Mouse (Mus musculus) liver, adult 2 months (tissue): ENCODE data around the gene Eif2d. TPM values are rescaled to one million over a fixed set of nuclear protein-coding genes. Genes with fewer than 3 reads are reported as not detected.

Experiments used
- DNase-seq: peaks from one replicate; pipeline ENCODE4 v3.0.0-alpha.2; 2011; ENCODE audit warnings: low read depth, low spot score; ENCODE audit errors: extremely low read depth
- H3K27ac ChIP-seq: fragments of 200-500 bp; replicated peaks from 2 replicates; pipeline ENCODE4 v1.5.1; 2012; ENCODE audit warnings: low read depth, mild to moderate bottlenecking, control low read depth, inconsistent platforms, low read length; ENCODE audit not compliant: insufficient read depth
- H3K27me3 ChIP-seq: fragments of 200-500 bp; 2 replicates; pipeline ENCODE4 v1.6.1; 2012; ENCODE audit warnings: mild to moderate bottlenecking, moderate library complexity, low read length, inconsistent platforms; ENCODE audit not compliant: control insufficient read depth, insufficient read depth
- H3K36me3 ChIP-seq: fragments of 200-500 bp; 2 replicates; pipeline ENCODE4 v1.6.1; 2012; ENCODE audit warnings: low read length, inconsistent platforms; ENCODE audit not compliant: control insufficient read depth, insufficient read depth
- H3K4me1 ChIP-seq: fragments of 200-500 bp; 2 replicates; pipeline ENCODE4 v1.6.1; 2011; ENCODE audit warnings: low read length; ENCODE audit not compliant: control insufficient read depth, insufficient read depth
- H3K4me3 ChIP-seq: fragments of 200-500 bp; 2 replicates; pipeline ENCODE4 v1.5.1; 2011; ENCODE audit warnings: low read depth, mild to moderate bottlenecking, control low read depth, low read length, moderate library complexity; ENCODE audit not compliant: insufficient read depth
- H3K79me2 ChIP-seq: fragments of 200-500 bp; 2 replicates; pipeline ENCODE4 v1.6.1; 2012; ENCODE audit warnings: inconsistent platforms, mild to moderate bottlenecking, low read length, moderate library complexity; ENCODE audit not compliant: control insufficient read depth, insufficient read depth
- H3K9ac ChIP-seq: fragments of 200-500 bp; 2 replicates; pipeline ENCODE4 v1.6.1; 2012; ENCODE audit warnings: low read depth, mild to moderate bottlenecking, control low read depth, inconsistent platforms, low read length
- CTCF ChIP-seq: fragments of 200-500 bp; IDR thresholded peaks from 2 replicates; pipeline ENCODE4 v1.5.1; 2011; ENCODE audit warnings: low read depth, low read length, control low read depth
- POLR2A ChIP-seq: fragments of 200-500 bp; IDR thresholded peaks from 2 replicates; pipeline ENCODE4 v1.6.1; 2011; ENCODE audit warnings: low read length, control low read depth; ENCODE audit not compliant: insufficient read depth; ENCODE audit errors: extremely low read depth
- WGBS: fragments of 180-500 bp; shearing (Covaris S2); methylation state at CpG from one replicate; pipeline ENCODE4 v1.1.7; 2018; 5-methylcytosine and 5-hydroxymethylcytosine counted together
- polyA plus RNA-seq: library from polyadenylated mRNA; depleted of rRNA; stranded (reverse); fragments of >200 nt; gene quantifications from 2 replicates; pipeline ENCODE4 v1.2.3, GENCODE M21; 2012; rRNA removed
- total RNA-seq: library from RNA; depleted of rRNA; stranded (reverse); fragments of >200 nt; gene quantifications from 2 replicates; pipeline ENCODE4 v1.2.3, GENCODE M21; 2014; rRNA removed

Eif2d gene
- total and polyA plus RNA-seq, 2 experiments: 20.9 to 28.9 TPM

DNA sequence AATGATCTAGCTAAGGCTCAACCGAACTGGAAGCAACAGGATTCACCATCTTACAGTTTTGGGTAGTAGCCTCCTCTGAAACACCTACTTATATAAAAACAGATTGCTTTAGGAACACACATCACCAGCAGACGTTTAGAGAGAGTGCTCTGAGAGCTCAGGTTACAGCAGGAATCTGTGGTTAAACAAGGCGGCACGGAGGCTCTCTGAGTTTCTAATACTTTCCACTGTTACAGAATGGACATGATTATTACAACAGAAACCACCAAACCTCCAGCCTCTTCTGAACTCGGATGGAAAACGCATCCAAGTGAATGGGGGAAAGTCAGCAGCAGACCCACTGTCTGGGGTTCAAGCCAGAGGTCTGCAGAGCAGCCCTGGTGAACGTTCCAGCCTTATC is 83.1 kb downstream of the Eif2d start:
- Histone ChIP-seq H3K27me3 (no peaks in the 10 kb centered on the region), H3K27ac (no peak overlapping the region), H3K36me3 (no peaks in the 10 kb centered on the region), H3K79me2 (peaks cover 40% of the 10 kb centered on the region), H3K9ac (no peak overlapping the region), H3K4me3 (no peak overlapping the region), H3K4me1 (peaks cover 17% of the 10 kb centered on the region)
- TF ChIP-seq POLR2A: no peak
- TF ChIP-seq CTCF: no peak
- WGBS: 86% methylated on average over 7 of the region's 7 CpGs
- no peak for DNase-seq

Other genes with a start within 250 kb of the Eif2d start
- not detected in 2 replicates for gene Il20, start 241.7 kb upstream of the Eif2d start, total RNA-seq
- not detected in 2 replicates for gene Il20, start 241.7 kb upstream of the Eif2d start, polyA plus RNA-seq
- not detected in 2 replicates for gene Il19, start 213.1 kb upstream of the Eif2d start, total RNA-seq
- gene Il19, start 213.1 kb upstream of the Eif2d start, polyA plus RNA-seq: not detected in 2 replicates
- 0.28 and 1.7 TPM in 2 replicates for gene Il10, start 133.3 kb upstream of the Eif2d start, total RNA-seq
- not detected in 2 replicates for gene Il10, start 133.3 kb upstream of the Eif2d start, polyA plus RNA-seq
- gene Mapkapk2, start 55.4 kb upstream of the Eif2d start, total RNA-seq: 29.5 and 30.0 TPM in 2 replicates
- gene Mapkapk2, start 55.4 kb upstream of the Eif2d start, polyA plus RNA-seq: 45.1 and 45.4 TPM in 2 replicates
- gene Dyrk3, start 14.8 kb upstream of the Eif2d start, total RNA-seq: 0.87 and 1.3 TPM in 2 replicates
- 0.50 and 0.73 TPM in 2 replicates for gene Dyrk3, start 14.8 kb upstream of the Eif2d start, polyA plus RNA-seq
- 3.4 and 5.6 TPM in 2 replicates for gene Rassf5, start 92.1 kb downstream of the Eif2d start, total RNA-seq
- gene Rassf5, start 92.1 kb downstream of the Eif2d start, polyA plus RNA-seq: 6.1 and 8.4 TPM in 2 replicates
- 15.6 and 16.6 TPM in 2 replicates for gene Ikbke, start 126.4 kb downstream of the Eif2d start, total RNA-seq
- 14.4 and 20.7 TPM in 2 replicates for gene Ikbke, start 126.4 kb downstream of the Eif2d start, polyA plus RNA-seq